Mouse (Mus musculus) heart, embryonic 10.5 days (tissue): ENCODE measurements around the gene Lig4. TPM values are rescaled to one million over a fixed set of nuclear protein-coding genes. Genes with fewer than 3 reads are reported as not detected.

Experiments
- DNase-seq: peaks from one replicate; pipeline ENCODE4 v3.0.0-alpha.2; 2017; ENCODE audit warnings: low spot score
- H3K27ac ChIP-seq: fragments of 300-500 bp; sonication (generic); 2 replicates; pipeline ENCODE4 v1.5.1; 2016; ENCODE audit warnings: mild to moderate bottlenecking
- H3K27me3 ChIP-seq: fragments of 300-500 bp; sonication (generic); 2 replicates; pipeline ENCODE4 v1.6.1; 2016; ENCODE audit warnings: mild to moderate bottlenecking; ENCODE audit not compliant: poor library complexity, insufficient read depth, severe bottlenecking
- H3K36me3 ChIP-seq: fragments of 300-500 bp; sonication (generic); 2 replicates; pipeline ENCODE4 v1.6.1; 2016; ENCODE audit warnings: mild to moderate bottlenecking, moderate library complexity
- H3K4me1 ChIP-seq: fragments of 300-500 bp; sonication (generic); 2 replicates; pipeline ENCODE4 v1.6.1; 2016; ENCODE audit warnings: mild to moderate bottlenecking
- H3K4me3 ChIP-seq: fragments of 300-500 bp; sonication (generic); 2 replicates; pipeline ENCODE4 v1.5.1; 2016; ENCODE audit warnings: mild to moderate bottlenecking, moderate library complexity
- H3K9me3 ChIP-seq: fragments of 300-500 bp; sonication (generic); 2 replicates; pipeline ENCODE4 v1.6.1; 2016; ENCODE audit warnings: mild to moderate bottlenecking, moderate library complexity
- WGBS: fragments of 180-500 bp; shearing (Covaris S2); methylation state at CpG from one replicate; pipeline ENCODE4 v1.1.7; 2016; 5-methylcytosine and 5-hydroxymethylcytosine counted together
- polyA plus RNA-seq: library from polyadenylated mRNA; unstranded; fragments of >200 nt; fragmentation: Nextera tagmentation; extraction: Ambion mirVana; gene quantifications from 2 replicates; pipeline ENCODE4 v1.2.1, GENCODE M21; 2016

Gene Lig4
- polyA plus RNA-seq = 5.5 and 5.8 TPM in 2 replicates

GRCm38 (mm10) chr8:9977573-9978314 lies at the start of gene Lig4, which contains the start of gene Abhd13:
TSS of gene Lig4 (minus strand) at chr8:9977686.
TSS of gene Abhd13 (plus strand) at chr8:9977707.
- H3K27ac ChIP-seq = peak within 1 kb of the TSS; percentile 95
- H3K4me3 ChIP-seq = peak within 1 kb of the TSS; percentile 87
- peaks cover 9% of the 10 kb centered on the region for H3K36me3 ChIP-seq
- peaks cover 23% of the 10 kb centered on the region for H3K4me1 ChIP-seq
- peak; percentile 98 for DNase-seq
- no peaks in the 10 kb centered on the region for H3K27me3 ChIP-seq
- under 1% methylated on average over 68 of the region's 68 CpGs for WGBS
- no peaks in the 10 kb centered on the region for H3K9me3 ChIP-seq

- Histone ChIP-seq H3K27me3 (no peaks in the 10 kb centered on the region), H3K9me3 (no peaks in the 10 kb centered on the region), H3K4me3 (no peak overlapping the region), H3K4me1 (no peaks in the 10 kb centered on the region), H3K27ac (no peak overlapping the region), H3K36me3 (no peaks in the 10 kb centered on the region)
- no peak for DNase-seq
- 80% methylated on average over 3 of the region's 3 CpGs for WGBS
Observed at GRCm38 (mm10) chr8:10017231-10017630, 39.7 kb upstream of the Lig4 start.

GRCm38 (mm10) chr8:10016252-10016651 lies 38.8 kb upstream of the Lig4 start:
- Histone ChIP-seq H3K27ac (no peak overlapping the region), H3K27me3 (no peaks in the 10 kb centered on the region), H3K4me3 (no peak overlapping the region), H3K9me3 (no peaks in the 10 kb centered on the region), H3K4me1 (no peaks in the 10 kb centered on the region), H3K36me3 (no peaks in the 10 kb centered on the region)
- WGBS = 60% methylated on average over 1 of the region's 1 CpGs
- DNase-seq = no peak

DNA sequence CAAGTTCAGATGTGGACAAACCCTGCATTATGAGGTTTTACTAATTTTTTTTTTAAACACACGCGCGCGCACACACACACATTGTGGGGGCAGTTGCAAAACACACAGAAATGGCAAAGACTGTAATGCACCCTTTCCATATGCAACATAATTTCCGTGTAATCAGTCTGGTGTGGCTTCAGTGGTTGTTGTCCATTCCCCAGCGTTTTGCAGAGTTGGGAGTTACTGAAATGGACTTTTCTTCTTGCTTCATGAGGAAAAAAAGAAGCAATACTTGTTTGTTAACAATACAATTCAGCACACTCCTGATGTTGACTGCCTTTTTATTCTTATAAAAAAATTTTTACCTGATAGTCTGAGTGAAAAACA lies 30.2 kb upstream of the Lig4 start:
- H3K27me3 ChIP-seq = peaks cover 15% of the 10 kb centered on the region
- peaks cover 7% of the 10 kb centered on the region; the same call in 1 of the 2 replicates for H3K4me1 ChIP-seq
- H3K36me3 ChIP-seq = no peaks in the 10 kb centered on the region
- no peak for DNase-seq
- WGBS = 38% methylated on average over 6 of the region's 6 CpGs
- peak overlapping the region; percentile 56 for H3K4me3 ChIP-seq
- no peak overlapping the region for H3K27ac ChIP-seq
- no peaks in the 10 kb centered on the region for H3K9me3 ChIP-seq

GRCm38 (mm10) chr8:10006986-10007659 lies 29.6 kb upstream of the Lig4 start:
- 4% methylated on average over 29 of the region's 29 CpGs for WGBS
- no peak overlapping the region for H3K27ac ChIP-seq
- no peak for DNase-seq

GRCm38 (mm10) chr8:10006156-10006985 lies 28.9 kb upstream of the Lig4 start, which contains the start of gene Tnfsf13b:
TSS of gene Tnfsf13b (plus strand) at chr8:10006467.
- Histone ChIP-seq H3K9me3 (no peaks in the 10 kb centered on the region), H3K4me1 (peaks cover 7% of the 10 kb centered on the region; the same call in 1 of the 2 replicates), H3K27ac (no peak within 1 kb of the TSS), H3K4me3 (peak within 1 kb of the TSS; percentile 56), H3K36me3 (no peaks in the 10 kb centered on the region), H3K27me3 (peaks cover 15% of the 10 kb centered on the region)
- no peak for DNase-seq
- 70% methylated on average over 16 of the region's 16 CpGs for WGBS

More at GRCm38 (mm10) chr8:10006986-10007659, 29.6 kb upstream of the Lig4 start:
- peak overlapping the region; percentile 56 for H3K4me3 ChIP-seq
- no peaks in the 10 kb centered on the region for H3K36me3 ChIP-seq
- H3K4me1 ChIP-seq = peaks cover 7% of the 10 kb centered on the region; the same call in 1 of the 2 replicates
- H3K27me3 ChIP-seq = peaks cover 15% of the 10 kb centered on the region
- H3K9me3 ChIP-seq = no peaks in the 10 kb centered on the region

GRCm38 (mm10) chr8:10004115-10004514 lies 26.6 kb upstream of the Lig4 start:
- Histone ChIP-seq H3K36me3 (no peaks in the 10 kb centered on the region), H3K9me3 (no peaks in the 10 kb centered on the region), H3K4me3 (no peak overlapping the region), H3K27me3 (peaks cover 15% of the 10 kb centered on the region), H3K27ac (no peak overlapping the region), H3K4me1 (peaks cover 7% of the 10 kb centered on the region; the same call in 1 of the 2 replicates)
- DNase-seq = no peak
- 74% methylated on average over 7 of the region's 7 CpGs for WGBS

DNA sequence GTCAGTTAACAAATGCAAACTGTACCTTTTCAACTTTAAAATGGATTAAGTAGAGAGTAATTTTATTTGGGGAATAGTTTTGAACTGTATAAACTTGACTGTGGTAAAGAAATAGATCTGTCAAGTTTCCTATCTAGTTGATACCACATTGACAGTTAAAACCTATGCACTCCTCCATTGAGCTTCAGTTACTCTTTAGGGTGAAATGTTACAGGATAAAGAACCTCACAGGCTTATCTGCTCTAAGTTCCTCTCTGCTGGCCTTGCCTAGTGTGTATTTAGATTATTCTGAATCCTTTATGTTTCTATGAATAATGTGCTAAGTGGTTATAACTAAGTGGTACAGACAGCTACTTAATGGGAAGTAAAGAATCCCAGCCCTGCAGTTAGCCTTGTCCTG lies 2.7 kb upstream of the Lig4 start:
- DNase-seq = no peak
- peaks cover 10% of the 10 kb centered on the region for H3K36me3 ChIP-seq
- H3K4me3 ChIP-seq = no peak overlapping the region
- peaks cover 22% of the 10 kb centered on the region for H3K4me1 ChIP-seq
- H3K27me3 ChIP-seq = no peaks in the 10 kb centered on the region
- no peak overlapping the region for H3K27ac ChIP-seq
- H3K9me3 ChIP-seq = no peaks in the 10 kb centered on the region

- no peaks in the 10 kb centered on the region for H3K27me3 ChIP-seq
- WGBS = 61% methylated on average over 1 of the region's 1 CpGs
- H3K27ac ChIP-seq = no peak overlapping the region
- no peak overlapping the region for H3K4me3 ChIP-seq
- peaks cover 23% of the 10 kb centered on the region for H3K4me1 ChIP-seq
- H3K36me3 ChIP-seq = peaks cover 10% of the 10 kb centered on the region
- no peaks in the 10 kb centered on the region for H3K9me3 ChIP-seq
- DNase-seq = no peak
Observed at GRCm38 (mm10) chr8:9979746-9980145, 2.3 kb upstream of the Lig4 start.

DNA sequence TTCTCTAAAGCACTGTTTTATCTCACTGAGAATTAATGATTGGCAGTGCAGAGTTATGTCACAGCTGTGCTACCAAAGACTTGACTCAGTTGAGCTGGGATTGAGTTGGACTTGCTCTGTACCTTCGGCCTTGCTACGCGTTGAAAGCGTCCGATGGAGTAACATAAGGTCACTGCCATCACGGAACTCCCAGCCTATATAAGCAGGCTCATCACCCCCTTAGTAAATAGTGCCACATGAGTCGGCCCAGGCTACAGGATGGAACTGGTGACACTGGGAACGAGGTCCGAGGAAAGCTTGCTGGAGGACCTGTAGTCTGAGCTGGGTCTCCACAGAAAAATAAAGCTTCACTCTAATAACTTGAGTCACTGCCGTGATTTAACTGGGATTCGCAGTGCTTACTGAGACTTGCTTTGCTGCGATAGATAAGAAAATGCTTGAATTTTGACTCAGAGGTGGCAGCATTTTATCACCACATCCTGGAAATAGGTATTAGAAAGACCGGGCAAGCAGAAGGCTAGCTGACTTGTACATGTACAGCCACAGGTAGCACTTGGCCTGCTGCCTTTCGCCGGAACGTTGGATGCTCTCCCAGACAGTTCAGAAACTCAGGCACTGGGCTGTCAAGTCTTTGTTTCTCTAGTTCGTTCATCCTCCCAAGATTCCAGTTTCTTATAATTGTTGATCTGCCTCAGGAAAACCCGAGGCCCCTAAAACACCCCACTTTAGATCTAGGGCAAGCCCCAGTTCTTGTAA lies 1.2 kb upstream of the Lig4 start:
- no peaks in the 10 kb centered on the region for H3K9me3 ChIP-seq
- 53% methylated on average over 18 of the region's 18 CpGs for WGBS
- no peaks in the 10 kb centered on the region for H3K27me3 ChIP-seq
- H3K4me1 ChIP-seq = peaks cover 23% of the 10 kb centered on the region
- DNase-seq = no peak
- H3K4me3 ChIP-seq = peak overlapping the region; percentile 87
- H3K36me3 ChIP-seq = peaks cover 6% of the 10 kb centered on the region
- H3K27ac ChIP-seq = peak overlapping the region; percentile 95; the same call in 1 of the 2 replicates

DNA sequence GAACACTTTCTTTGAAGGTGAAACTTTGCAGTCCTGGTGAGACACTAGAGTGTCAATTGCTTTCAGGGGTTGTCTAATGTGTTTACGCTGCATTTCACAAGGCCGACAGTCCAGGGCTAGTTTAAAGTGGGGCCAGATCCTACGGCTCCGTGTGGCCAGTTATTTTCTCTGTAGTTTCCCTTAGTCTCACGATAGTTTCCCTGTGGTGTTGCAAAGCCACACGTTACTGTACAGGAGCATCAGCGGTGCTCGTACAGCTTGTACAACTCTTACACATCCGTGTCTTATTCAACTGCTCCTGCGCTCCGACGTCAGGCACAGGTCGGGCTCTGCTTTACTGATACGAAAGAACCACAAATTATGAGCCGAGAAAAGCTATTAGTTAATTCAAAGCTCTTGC lies 470 bp downstream of the Lig4 start:
- Histone ChIP-seq H3K27me3 (no peaks in the 10 kb centered on the region), H3K4me1 (peaks cover 23% of the 10 kb centered on the region), H3K9me3 (no peaks in the 10 kb centered on the region), H3K36me3 (peaks cover 15% of the 10 kb centered on the region), H3K27ac (peak overlapping the region; percentile 95), H3K4me3 (peak overlapping the region; percentile 87)
- DNase-seq = no peak
- 35% methylated on average over 15 of the region's 15 CpGs for WGBS
